Mouse (Mus musculus) hindbrain, embryonic 10.5 days (tissue): ENCODE measurements around the gene Arl8a. TPM values are rescaled to one million over a fixed set of nuclear protein-coding genes. Genes with fewer than 3 reads are reported as not detected.

Experiments
- DNase-seq: peaks from one replicate; pipeline ENCODE4 v3.0.0-alpha.2; 2017; ENCODE audit warnings: low spot score
- H3K27ac ChIP-seq: fragments of 300-500 bp; sonication (generic); 2 replicates; pipeline ENCODE4 v1.5.1; 2016; ENCODE audit warnings: mild to moderate bottlenecking, moderate library complexity
- H3K27me3 ChIP-seq: fragments of 300-500 bp; sonication (generic); 2 replicates; pipeline ENCODE4 v1.6.1; 2016; ENCODE audit warnings: mild to moderate bottlenecking; ENCODE audit not compliant: poor library complexity, insufficient read depth, severe bottlenecking
- H3K36me3 ChIP-seq: fragments of 300-500 bp; sonication (generic); 2 replicates; pipeline ENCODE4 v1.6.1; 2016; ENCODE audit warnings: mild to moderate bottlenecking, moderate library complexity
- H3K4me1 ChIP-seq: fragments of 300-500 bp; sonication (generic); replicated peaks from 2 replicates; pipeline ENCODE4 v1.6.1; 2016; ENCODE audit warnings: mild to moderate bottlenecking
- H3K4me3 ChIP-seq: fragments of 300-500 bp; sonication (generic); 2 replicates; pipeline ENCODE4 v1.5.1; 2016; ENCODE audit warnings: mild to moderate bottlenecking, moderate library complexity
- H3K9me3 ChIP-seq: fragments of 300-500 bp; sonication (generic); 2 replicates; pipeline ENCODE4 v1.6.1; 2016; ENCODE audit warnings: mild to moderate bottlenecking, moderate library complexity
- WGBS: fragments of 180-500 bp; shearing (Covaris S2); methylation state at CpG from one replicate; pipeline ENCODE4 v1.1.7; 2016; 5-methylcytosine and 5-hydroxymethylcytosine counted together
- polyA plus RNA-seq: library from polyadenylated mRNA; unstranded; fragments of >200 nt; fragmentation: Nextera tagmentation; extraction: Ambion mirVana; gene quantifications from 2 replicates; pipeline ENCODE4 v1.2.1, GENCODE M21; 2016

Gene Arl8a
- polyA plus RNA-seq, 1 experiment from 2014 or later = 95.3 TPM

- H3K36me3 ChIP-seq = no peaks in the 10 kb centered on the region
- no peak overlapping the region for H3K4me3 ChIP-seq
- H3K27me3 ChIP-seq = peaks cover 36% of the 10 kb centered on the region
- DNase-seq = no peak
- peaks cover 38% of the 10 kb centered on the region for H3K4me1 ChIP-seq
- 52% methylated on average over 4 of the region's 4 CpGs for WGBS
- no peaks in the 10 kb centered on the region for H3K9me3 ChIP-seq
- H3K27ac ChIP-seq = peak overlapping the region; percentile 59
Measured at GRCm38 (mm10) chr1:135126443-135127027, 20.1 kb upstream of the Arl8a start.

GRCm38 (mm10) chr1:135128011-135128441, 18.6 kb upstream of the Arl8a start:
- DNase-seq = no peak
- Histone ChIP-seq H3K36me3 (no peaks in the 10 kb centered on the region), H3K4me1 (peaks cover 49% of the 10 kb centered on the region), H3K9me3 (no peaks in the 10 kb centered on the region), H3K27ac (0 out of 2 replicates have a peak overlapping the region, but pooled peaks have one; percentile 17), H3K4me3 (no peak overlapping the region), H3K27me3 (peaks cover 36% of the 10 kb centered on the region)
- 41% methylated on average over 6 of the region's 6 CpGs for WGBS

GRCm38 (mm10) chr1:135128986-135129385, 17.6 kb upstream of the Arl8a start:
- Histone ChIP-seq H3K27me3 (peaks cover 36% of the 10 kb centered on the region), H3K4me1 (peaks cover 49% of the 10 kb centered on the region), H3K9me3 (no peaks in the 10 kb centered on the region), H3K36me3 (no peaks in the 10 kb centered on the region), H3K4me3 (no peak overlapping the region), H3K27ac (peak overlapping the region; percentile 16; the same call in 1 of the 2 replicates)
- 22% methylated on average over 9 of the region's 9 CpGs for WGBS
- no peak for DNase-seq

GRCm38 (mm10) chr1:135129543-135130183, 17.0 kb upstream of the Arl8a start:
- H3K9me3 ChIP-seq = no peaks in the 10 kb centered on the region
- no peaks in the 10 kb centered on the region for H3K36me3 ChIP-seq
- no peak for DNase-seq
- peaks cover 49% of the 10 kb centered on the region for H3K4me1 ChIP-seq
- no peak overlapping the region for H3K4me3 ChIP-seq
- peak overlapping the region; percentile 16; the same call in 1 of the 2 replicates for H3K27ac ChIP-seq
- peaks cover 36% of the 10 kb centered on the region for H3K27me3 ChIP-seq
- WGBS = 59% methylated on average over 9 of the region's 9 CpGs

GRCm38 (mm10) chr1:135130376-135131018, 16.1 kb upstream of the Arl8a start:
- 68% methylated on average over 2 of the region's 2 CpGs for WGBS
- H3K36me3 ChIP-seq = no peaks in the 10 kb centered on the region
- no peak for DNase-seq
- H3K4me1 ChIP-seq = peaks cover 49% of the 10 kb centered on the region
- peaks cover 36% of the 10 kb centered on the region for H3K27me3 ChIP-seq
- H3K4me3 ChIP-seq = no peak overlapping the region
- H3K9me3 ChIP-seq = no peaks in the 10 kb centered on the region
- H3K27ac ChIP-seq = peak overlapping the region; percentile 64; the same call in 1 of the 2 replicates

- H3K4me1 ChIP-seq = peaks cover 49% of the 10 kb centered on the region
Measured at GRCm38 (mm10) chr1:135131034-135131433, 15.6 kb upstream of the Arl8a start.

GRCm38 (mm10) chr1:135131560-135131959, 15.1 kb upstream of the Arl8a start:
- Histone ChIP-seq H3K36me3 (no peaks in the 10 kb centered on the region), H3K4me1 (peaks cover 43% of the 10 kb centered on the region), H3K4me3 (no peak overlapping the region), H3K27me3 (peaks cover 36% of the 10 kb centered on the region), H3K27ac (peak overlapping the region; percentile 64; the same call in 1 of the 2 replicates), H3K9me3 (no peaks in the 10 kb centered on the region)
- no peak for DNase-seq
- WGBS = 69% methylated on average over 8 of the region's 8 CpGs

More at GRCm38 (mm10) chr1:135131034-135131433, 15.6 kb upstream of the Arl8a start:
- Histone ChIP-seq H3K27me3 (peaks cover 36% of the 10 kb centered on the region), H3K27ac (peak overlapping the region; percentile 64), H3K9me3 (no peaks in the 10 kb centered on the region), H3K36me3 (no peaks in the 10 kb centered on the region), H3K4me3 (no peak overlapping the region)
- no peak for DNase-seq
- 44% methylated on average over 6 of the region's 6 CpGs for WGBS

GRCm38 (mm10) chr1:135132473-135132872, 14.2 kb upstream of the Arl8a start, which contains the start of gene Ptpn7:
Gene Ptpn7, plus strand, starts transcription at chr1:135132700.
- no peaks in the 10 kb centered on the region for H3K9me3 ChIP-seq
- peak within 1 kb of the TSS; percentile 40 for H3K27ac ChIP-seq
- H3K27me3 ChIP-seq = peaks cover 31% of the 10 kb centered on the region
- no peak for DNase-seq
- H3K4me1 ChIP-seq = peaks cover 37% of the 10 kb centered on the region
- no peaks in the 10 kb centered on the region for H3K36me3 ChIP-seq
- no peak within 1 kb of the TSS for H3K4me3 ChIP-seq
- 45% methylated on average over 10 of the region's 10 CpGs for WGBS

- 81% methylated on average over 9 of the region's 9 CpGs for WGBS
- DNase-seq = no peak
Measured at GRCm38 (mm10) chr1:135132893-135133369, 13.7 kb upstream of the Arl8a start.

GRCm38 (mm10) chr1:135133678-135134435, 12.8 kb upstream of the Arl8a start:
- WGBS = 80% methylated on average over 10 of the region's 10 CpGs

More at GRCm38 (mm10) chr1:135132893-135133369, 13.7 kb upstream of the Arl8a start:
- Histone ChIP-seq H3K36me3 (no peaks in the 10 kb centered on the region), H3K9me3 (no peaks in the 10 kb centered on the region), H3K27ac (peak overlapping the region; percentile 40; the same call in 1 of the 2 replicates), H3K4me3 (no peak overlapping the region), H3K27me3 (peaks cover 27% of the 10 kb centered on the region), H3K4me1 (peaks cover 35% of the 10 kb centered on the region)

GRCm38 (mm10) chr1:135135111-135135787, 11.4 kb upstream of the Arl8a start:
- Histone ChIP-seq H3K4me1 (peaks cover 18% of the 10 kb centered on the region), H3K27ac (no peak overlapping the region)
- WGBS = 92% methylated on average over 8 of the region's 8 CpGs

More at GRCm38 (mm10) chr1:135133678-135134435, 12.8 kb upstream of the Arl8a start:
- no peak for DNase-seq
- H3K4me3 ChIP-seq = no peak overlapping the region
- peaks cover 30% of the 10 kb centered on the region for H3K4me1 ChIP-seq
- H3K27me3 ChIP-seq = peaks cover 18% of the 10 kb centered on the region
- no peaks in the 10 kb centered on the region for H3K36me3 ChIP-seq
- no peaks in the 10 kb centered on the region for H3K9me3 ChIP-seq
- H3K27ac ChIP-seq = no peak overlapping the region

GRCm38 (mm10) chr1:135136500-135136899, 10.1 kb upstream of the Arl8a start:
- Histone ChIP-seq H3K4me1 (peaks cover 12% of the 10 kb centered on the region), H3K27me3 (no peaks in the 10 kb centered on the region; the same call in 1 of the 2 replicates), H3K27ac (no peak overlapping the region), H3K36me3 (no peaks in the 10 kb centered on the region), H3K4me3 (no peak overlapping the region), H3K9me3 (no peaks in the 10 kb centered on the region)
- WGBS = 17% methylated on average over 1 of the region's 1 CpGs
- peak; percentile 85 for DNase-seq

More at GRCm38 (mm10) chr1:135135111-135135787, 11.4 kb upstream of the Arl8a start:
- peaks cover 5% of the 10 kb centered on the region for H3K27me3 ChIP-seq
- H3K4me3 ChIP-seq = no peak overlapping the region
- H3K9me3 ChIP-seq = no peaks in the 10 kb centered on the region
- DNase-seq = no peak
- H3K36me3 ChIP-seq = no peaks in the 10 kb centered on the region
